Mouse (Mus musculus) CH12.LX (cell line): ENCODE measurements around the gene Slain1.

Experiments
- CHD1 ChIP-seq: IDR thresholded peaks from 2 replicates; pipeline ENCODE4 v1.6.1; 2012; ENCODE audit warnings: low read depth, low read length, improper control_type of control experiment, inconsistent platforms
- CHD2 ChIP-seq: IDR thresholded peaks from 2 replicates; pipeline ENCODE4 v1.6.1; 2011; ENCODE audit warnings: low read length, improper control_type of control experiment
- CTCF ChIP-seq, 2 experiments: IDR thresholded peaks in 1 of 2; conservative IDR thresholded peaks in 1 of 2; 2 replicates each; pipeline ENCODE4 v1.5.1; 2011 to 2012; ENCODE audit warnings: low read depth in 2 of 2, low read length in 2 of 2, improper control_type of control experiment in 1 of 2, inconsistent platforms in 1 of 2, mild to moderate bottlenecking in 1 of 2, moderate library complexity in 1 of 2
- EP300 ChIP-seq: IDR thresholded peaks from 2 replicates; pipeline ENCODE4 v1.6.1; 2011; ENCODE audit warnings: low read length, improper control_type of control experiment
- JUN ChIP-seq: IDR thresholded peaks from 2 replicates; pipeline ENCODE4 v1.6.1; 2011; ENCODE audit warnings: low read depth, mild to moderate bottlenecking, low read length, improper control_type of control experiment, moderate library complexity; ENCODE audit not compliant: insufficient read depth
- MAX ChIP-seq: IDR thresholded peaks from 2 replicates; pipeline ENCODE4 v1.6.1; 2011; ENCODE audit warnings: low read length, improper control_type of control experiment
- POLR2A ChIP-seq: IDR thresholded peaks from 2 replicates; pipeline ENCODE4 v1.6.1; 2011; ENCODE audit warnings: low read depth, mild to moderate bottlenecking, improper control_type of control experiment, low read length
- RAD21 ChIP-seq: IDR thresholded peaks from 2 replicates; pipeline ENCODE4 v1.6.1; 2011; ENCODE audit warnings: low read depth, mild to moderate bottlenecking, low read length, improper control_type of control experiment, moderate library complexity
- ZNF384 ChIP-seq: IDR thresholded peaks from 2 replicates; pipeline ENCODE4 v1.6.1; 2012; ENCODE audit warnings: low read depth, low read length, improper control_type of control experiment, inconsistent platforms

GRCm38 (mm10) chr14:103729760-103730367, 79.8 kb downstream of the Slain1 start:
- TF ChIP-seq EP300 (no peak), POLR2A (no peak), JUN (no peak), MAX (no peak), CTCF (conservative IDR thresholded peaks at IDR 0.05 in 1 of 2, IDR thresholded peaks at IDR 0.05 in 1 of 2; ENCODE audit: low read depth in 2 of 2, low read length in 2 of 2) (no peak), CHD2 (no peak), CHD1 (no peak), ZNF384 (no peak), RAD21 (no peak)
